Mouse (Mus musculus) forebrain, embryonic 11.5 days (tissue): Measurements from ENCODE around the gene Tcap. TPM values are rescaled to one million over a fixed set of nuclear protein-coding genes. Genes with fewer than 3 reads are reported as not detected.

Experiments
- ATAC-seq: fragments of 200-750 bp; cut with Nextera tagmentation; replicated peaks from 2 replicates; pipeline ENCODE4 v1.8.0; 2017; ENCODE audit warnings: moderate TSS enrichment; ENCODE audit not compliant: low FRiP score
- DNase-seq: peaks from one replicate; pipeline ENCODE4 v3.0.0-alpha.2; 2017; ENCODE audit warnings: low spot score
- H3K27ac ChIP-seq: fragments of 300-500 bp; sonication (generic); 2 replicates; pipeline ENCODE4 v1.5.1; 2014; ENCODE audit warnings: low read depth, low read length
- H3K27me3 ChIP-seq: fragments of 300-500 bp; sonication (generic); 2 replicates; pipeline ENCODE4 v1.6.1; 2014; ENCODE audit warnings: mild to moderate bottlenecking, low read length, mixed read lengths; ENCODE audit not compliant: control insufficient read depth, insufficient read depth
- H3K36me3 ChIP-seq: fragments of 300-500 bp; sonication (generic); 2 replicates; pipeline ENCODE4 v1.6.1; 2014; ENCODE audit warnings: mild to moderate bottlenecking, low read length, moderate library complexity, mixed read lengths; ENCODE audit not compliant: control insufficient read depth, insufficient read depth
- H3K4me1 ChIP-seq: fragments of 300-500 bp; sonication (generic); replicated peaks from 2 replicates; pipeline ENCODE4 v1.6.1; 2014; ENCODE audit warnings: low read length, mixed read lengths; ENCODE audit not compliant: control insufficient read depth, insufficient read depth
- H3K4me2 ChIP-seq: fragments of 300-500 bp; sonication (generic); 2 replicates; pipeline ENCODE4 v1.6.1; 2014; ENCODE audit warnings: low read depth, mild to moderate bottlenecking, low read length, moderate library complexity, mixed read lengths; ENCODE audit not compliant: severe bottlenecking
- H3K4me3 ChIP-seq: fragments of 300-500 bp; sonication (generic); 2 replicates; pipeline ENCODE4 v1.5.1; 2014; ENCODE audit warnings: low read depth, low read length
- H3K9ac ChIP-seq: fragments of 300-500 bp; sonication (generic); 2 replicates; pipeline ENCODE4 v1.6.1; 2014; ENCODE audit warnings: low read length
- H3K9me3 ChIP-seq: fragments of 300-500 bp; sonication (generic); 2 replicates; pipeline ENCODE4 v1.6.1; 2016; ENCODE audit warnings: low read length, mixed read lengths; ENCODE audit not compliant: control insufficient read depth
- WGBS: fragments of 180-500 bp; shearing (Covaris S2); extraction: QIAGEN DNeasy Blood & Tissue Kit; methylation state at CpG from one replicate; pipeline ENCODE4 v1.1.7; 2014; 5-methylcytosine and 5-hydroxymethylcytosine counted together
- polyA plus RNA-seq: library from polyadenylated mRNA; unstranded; fragments of >200 nt; fragmentation: Nextera tagmentation; extraction: Ambion mirVana; gene quantifications from 2 replicates; pipeline ENCODE4 v1.2.1, GENCODE M21; 2014

The Tcap gene
- polyA plus RNA-seq, 1 experiment from 2014 or later = not detected

DNA sequence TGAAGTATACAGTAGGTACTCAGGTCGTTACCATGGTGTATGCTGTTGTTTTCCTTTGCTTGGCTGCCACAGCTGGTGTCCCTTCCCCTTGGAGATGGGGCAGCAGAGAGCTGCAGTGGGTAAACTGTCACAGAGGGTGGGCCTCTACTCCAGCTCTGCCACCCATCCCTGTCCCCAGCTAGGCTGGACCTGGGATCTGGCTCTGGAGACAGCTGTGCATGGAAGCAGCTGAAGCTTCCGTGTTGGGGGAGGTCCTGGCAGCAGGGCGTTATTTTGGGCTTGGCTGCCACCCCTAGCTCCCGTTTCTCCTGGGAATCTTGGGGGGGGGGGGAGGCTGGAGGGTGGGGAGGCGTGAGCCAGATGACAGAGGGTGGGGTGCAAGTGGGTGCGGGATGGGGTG lies 34.7 kb downstream of the Tcap start:
- WGBS = 80% methylated on average over 6 of the region's 6 CpGs
- Histone ChIP-seq H3K4me1 (no peaks in the 10 kb centered on the region), H3K9ac (no peak overlapping the region), H3K27me3 (no peaks in the 10 kb centered on the region), H3K27ac (no peak overlapping the region), H3K4me2 (no peak overlapping the region), H3K9me3 (no peaks in the 10 kb centered on the region), H3K4me3 (no peak overlapping the region), H3K36me3 (no peaks in the 10 kb centered on the region)
- ATAC-seq = no peak
- DNase-seq = no peak

DNA sequence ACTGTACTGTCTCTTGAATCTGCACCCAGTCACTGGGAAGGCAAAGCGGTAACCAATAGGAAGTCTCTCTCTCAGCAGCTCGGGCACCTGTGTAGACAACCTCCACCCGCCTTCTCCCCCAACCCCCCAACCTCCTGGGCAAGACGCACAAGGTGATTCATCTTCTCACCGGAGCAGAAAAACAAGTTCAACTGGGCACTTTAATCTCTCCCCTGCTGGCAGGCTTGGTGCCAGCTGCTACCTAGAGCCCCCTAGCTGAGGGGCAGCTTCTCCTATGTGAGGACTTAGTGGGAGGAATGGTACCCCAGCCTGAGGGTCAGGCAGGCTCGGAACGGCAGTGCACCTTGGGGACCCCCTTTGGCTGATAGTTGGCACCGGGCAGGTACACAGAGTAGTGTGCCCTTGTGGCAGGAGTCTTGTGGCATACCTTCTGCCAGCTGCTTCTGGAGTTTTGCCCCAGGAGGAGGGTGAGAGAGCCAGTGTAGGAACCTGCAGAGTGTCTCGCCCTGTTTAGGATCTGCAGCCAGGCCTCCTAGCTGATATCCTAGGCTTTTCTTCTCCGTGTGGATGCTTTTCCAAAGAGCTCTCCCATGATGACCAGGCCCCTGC lies 35.4 kb downstream of the Tcap start:
- H3K4me1 ChIP-seq = no peaks in the 10 kb centered on the region
- DNase-seq = no peak
- H3K9ac ChIP-seq = no peak overlapping the region
- H3K27ac ChIP-seq = no peak overlapping the region
- ATAC-seq = no peak
- no peak overlapping the region for H3K4me2 ChIP-seq
- H3K4me3 ChIP-seq = no peak overlapping the region
- no peaks in the 10 kb centered on the region for H3K9me3 ChIP-seq
- 83% methylated on average over 10 of the region's 10 CpGs for WGBS
- no peaks in the 10 kb centered on the region for H3K27me3 ChIP-seq
- H3K36me3 ChIP-seq = no peaks in the 10 kb centered on the region

DNA sequence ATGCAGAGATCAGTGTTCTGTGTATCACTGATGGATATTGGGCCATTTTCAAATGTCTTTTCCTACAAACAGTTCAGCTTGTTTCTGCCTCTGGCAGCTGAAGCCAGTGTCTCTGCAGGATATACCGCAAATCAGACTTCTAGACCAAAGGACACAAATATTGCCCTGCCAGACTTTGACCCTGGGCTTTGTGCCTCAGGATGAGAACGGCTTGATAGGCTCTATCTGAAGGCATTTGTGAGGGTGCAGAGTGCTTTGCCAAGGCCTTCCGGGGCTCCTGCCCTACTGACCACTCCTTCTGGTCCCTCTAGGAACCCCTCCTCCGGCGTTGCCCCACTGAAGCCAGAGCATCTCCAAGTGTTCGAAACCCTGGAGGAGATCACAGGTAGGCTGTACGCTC lies 43.0 kb downstream of the Tcap start:
- WGBS = 89% methylated on average over 7 of the region's 7 CpGs
- no peak for ATAC-seq
- Histone ChIP-seq H3K36me3 (no peaks in the 10 kb centered on the region; the same call in 1 of the 2 replicates), H3K9me3 (no peaks in the 10 kb centered on the region), H3K27ac (no peak overlapping the region), H3K4me1 (no peaks in the 10 kb centered on the region), H3K4me3 (no peak overlapping the region), H3K9ac (no peak overlapping the region), H3K4me2 (no peak overlapping the region), H3K27me3 (no peaks in the 10 kb centered on the region)
- no peak for DNase-seq

DNA sequence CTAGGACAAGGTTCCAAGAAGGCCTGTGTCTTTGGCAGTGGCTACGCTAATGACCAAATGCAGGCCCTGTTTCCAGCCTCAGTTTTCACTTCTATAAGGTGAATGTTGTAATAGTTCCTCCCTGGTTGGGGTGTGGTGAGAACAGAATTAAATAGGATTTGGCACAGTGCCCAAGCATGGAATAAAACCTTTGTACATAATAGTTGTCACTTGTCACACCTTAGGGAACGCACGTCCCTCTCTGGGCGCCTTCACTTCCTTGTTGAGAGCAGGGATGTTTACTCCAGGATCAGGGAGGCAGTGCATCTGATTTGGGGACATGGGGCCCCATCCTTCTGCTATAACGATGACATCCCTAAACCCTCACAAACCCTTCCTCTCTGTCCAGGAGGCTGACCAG lies 44.8 kb downstream of the Tcap start:
- Histone ChIP-seq H3K4me2 (no peak overlapping the region), H3K36me3 (no peaks in the 10 kb centered on the region; the same call in 1 of the 2 replicates), H3K4me3 (no peak overlapping the region), H3K9me3 (no peaks in the 10 kb centered on the region), H3K4me1 (no peaks in the 10 kb centered on the region), H3K27me3 (no peaks in the 10 kb centered on the region), H3K27ac (no peak overlapping the region), H3K9ac (no peak overlapping the region)
- DNase-seq (no peak), ATAC-seq (no peak)
- WGBS = 89% methylated on average over 5 of the region's 5 CpGs

DNA sequence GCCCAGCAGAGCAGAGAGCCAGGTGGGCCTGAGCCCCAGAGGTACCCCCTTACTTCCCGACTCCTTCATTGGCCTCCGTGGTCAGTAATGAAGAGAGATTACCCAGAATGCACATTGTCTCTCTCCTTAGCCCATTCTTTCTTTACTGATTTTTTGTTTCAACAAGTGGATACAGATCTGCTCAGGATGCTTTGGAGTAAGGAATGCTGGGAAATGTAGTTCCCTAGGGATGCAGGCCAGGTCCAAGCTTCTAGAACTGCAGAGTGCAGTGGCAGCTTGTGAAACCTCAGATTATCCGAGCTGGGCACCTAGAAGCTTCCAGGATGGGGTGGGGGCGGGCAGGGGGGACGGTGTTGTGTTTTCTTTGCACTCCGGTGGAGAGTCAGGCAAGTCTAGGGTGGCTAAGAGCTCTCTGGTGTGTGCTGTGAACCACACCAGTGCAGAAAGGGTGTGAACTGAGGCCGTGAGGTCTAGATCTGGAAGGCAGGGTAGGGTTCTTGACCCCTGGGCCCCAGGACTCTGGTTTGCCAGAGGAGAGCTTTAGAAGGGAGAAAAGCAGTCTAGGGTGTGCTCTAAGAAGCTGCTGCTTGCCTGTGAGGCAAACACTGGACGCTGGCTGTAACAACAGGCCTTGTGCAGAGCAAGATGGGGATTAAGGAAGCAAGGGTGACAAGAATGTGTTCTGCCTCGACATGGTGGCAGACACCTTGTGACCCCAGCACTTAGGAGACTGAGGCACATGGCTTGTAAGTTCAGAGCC lies 48.3 kb downstream of the Tcap start:
- no peak overlapping the region for H3K4me2 ChIP-seq
- no peak overlapping the region for H3K4me3 ChIP-seq
- DNase-seq (no peak), ATAC-seq (no peak)
- H3K9ac ChIP-seq = no peak overlapping the region
- H3K4me1 ChIP-seq = no peaks in the 10 kb centered on the region
- WGBS = 79% methylated on average over 9 of the region's 9 CpGs
- no peak overlapping the region for H3K27ac ChIP-seq
- no peaks in the 10 kb centered on the region for H3K9me3 ChIP-seq
- H3K36me3 ChIP-seq = no peaks in the 10 kb centered on the region; the same call in 1 of the 2 replicates
- no peaks in the 10 kb centered on the region for H3K27me3 ChIP-seq

Other genes with a start within 250 kb of the Tcap start
- 19.4 and 33.4 TPM in 2 replicates for gene Fbxl20, start 233.4 kb upstream of the Tcap start, polyA plus RNA-seq
- 75.5 and 81.7 TPM in 2 replicates for gene Med1, start 190.5 kb upstream of the Tcap start, polyA plus RNA-seq
- 16.1 and 18.2 TPM in 2 replicates for gene Cdk12, start 180.8 kb upstream of the Tcap start, polyA plus RNA-seq
- gene Neurod2, start 54.2 kb upstream of the Tcap start, polyA plus RNA-seq = 3.8 and 5.8 TPM in 2 replicates
- gene Ppp1r1b, start 35.4 kb upstream of the Tcap start, polyA plus RNA-seq = 0.29 and 0.41 TPM in 2 replicates
- 38.1 and 39.9 TPM in 2 replicates for gene Stard3, start 25.4 kb upstream of the Tcap start, polyA plus RNA-seq
- gene Pnmt, start 2.6 kb downstream of the Tcap start, polyA plus RNA-seq = not detected in 2 replicates
- gene Pgap3, start 16.7 kb downstream of the Tcap start, polyA plus RNA-seq = 9.0 and 9.2 TPM in 2 replicates
- 19.7 and 23.2 TPM in 2 replicates for gene Erbb2, start 28.7 kb downstream of the Tcap start, polyA plus RNA-seq
- gene Mien1, start 55.2 kb downstream of the Tcap start, polyA plus RNA-seq = 111 and 112 TPM in 2 replicates
- 1.8 and 1.9 TPM in 2 replicates for gene Grb7, start 62.6 kb downstream of the Tcap start, polyA plus RNA-seq
- 0.08 TPM in 1 of 2 replicates, not detected in the other for gene Ikzf3, start 162.2 kb downstream of the Tcap start, polyA plus RNA-seq
- gene Zpbp2, start 167.3 kb downstream of the Tcap start, polyA plus RNA-seq = 0.21 TPM in 2 replicates
- gene Ormdl3, start 203.6 kb downstream of the Tcap start, polyA plus RNA-seq = 8.6 and 11.2 TPM in 2 replicates
- gene Lrrc3c, start 214.5 kb downstream of the Tcap start, polyA plus RNA-seq = not detected in 2 replicates
- gene Gm12355, start 241.8 kb downstream of the Tcap start, polyA plus RNA-seq = 0.96 and 1.5 TPM in 2 replicates
- gene Gsdma3, start 242.5 kb downstream of the Tcap start, polyA plus RNA-seq = not detected in 2 replicates